8 mouse cellular contexts compared by ENCODE assay signal in genomic region chr7:139298446-139298845, GRCm38 (mm10). TPM values are rescaled to one million over a fixed set of nuclear protein-coding genes. Genes with fewer than 3 reads are reported as not detected.
DNase-seq lines count a peak whose midpoint lies in the region; ATAC-seq and TF ChIP-seq lines count a peak whose summit lies in the region.

No protein-coding gene starts in this region.

- H3K4me2 ChIP-seq in midbrain, postnatal 0 days (ENCODE audit: low read depth, low read length, poor library complexity, severe bottlenecking), result no peak overlapping the region
- H3K4me2 ChIP-seq in midbrain, embryonic 16.5 days (ENCODE audit: low read length), result no peak overlapping the region
- no peak overlapping the region for H3K4me2 ChIP-seq in stomach, postnatal 0 days (replicated peaks; ENCODE audit: low read depth)

- H3K9me3 ChIP-seq in midbrain, postnatal 0 days (ENCODE audit: low read length), result no peaks in the 10 kb centered on the region
- no peaks in the 10 kb centered on the region for H3K9me3 ChIP-seq in midbrain, embryonic 16.5 days (replicated peaks; ENCODE audit: control insufficient read depth, low read length, poor library complexity, severe bottlenecking)
- no peaks in the 10 kb centered on the region for H3K9me3 ChIP-seq in stomach, postnatal 0 days (ENCODE audit: control insufficient read depth, low read length)

- DNase-seq in adrenal gland, postnatal 14 days, result peak; percentile 71
- no peak for DNase-seq in adrenal gland, adult 8-10 months
- DNase-seq in midbrain, postnatal 0 days (ENCODE audit: low spot score), result peak; percentile 60
- DNase-seq in liver, adult 2 months (ENCODE audit: extremely low read depth, low read depth, low spot score), result no peak
- peak; percentile 57 for DNase-seq in stomach, postnatal 0 days (ENCODE audit: low spot score)
- no peak for DNase-seq in right cerebral cortex, adult 2 months (ENCODE audit: low spot score in 2 of 2)

- H3K4me1 ChIP-seq in midbrain, postnatal 0 days (ENCODE audit: insufficient read depth, low read length), result no peaks in the 10 kb centered on the region
- H3K4me1 ChIP-seq in midbrain, embryonic 16.5 days (ENCODE audit: control insufficient read depth, insufficient read depth, low read length), result no peaks in the 10 kb centered on the region
- no peaks in the 10 kb centered on the region for H3K4me1 ChIP-seq in liver, adult 2 months (ENCODE audit: control insufficient read depth, insufficient read depth, low read length)
- H3K4me1 ChIP-seq in stomach, postnatal 0 days (replicated peaks; ENCODE audit: control insufficient read depth, insufficient read depth), result no peaks in the 10 kb centered on the region

- no peaks in the 10 kb centered on the region for H3K79me2 ChIP-seq in liver, adult 2 months (ENCODE audit: control insufficient read depth, insufficient read depth, low read length)

- 41% methylated on average over 4 of the region's 4 CpGs for WGBS in midbrain, postnatal 0 days
- WGBS in midbrain, embryonic 16.5 days, result 45% methylated on average over 4 of the region's 4 CpGs
- WGBS in liver, adult 2 months, result 64% methylated on average over 4 of the region's 4 CpGs
- 54% methylated on average over 4 of the region's 4 CpGs for WGBS in stomach, postnatal 0 days

- H3K36me3 ChIP-seq in midbrain, postnatal 0 days (ENCODE audit: insufficient read depth, low read length), result no peaks in the 10 kb centered on the region
- no peaks in the 10 kb centered on the region for H3K36me3 ChIP-seq in midbrain, embryonic 16.5 days (ENCODE audit: control insufficient read depth, insufficient read depth, low read length)
- no peaks in the 10 kb centered on the region for H3K36me3 ChIP-seq in liver, adult 2 months (ENCODE audit: control insufficient read depth, insufficient read depth, low read length)
- H3K36me3 ChIP-seq in stomach, postnatal 0 days (ENCODE audit: control insufficient read depth, insufficient read depth, low read length), result no peaks in the 10 kb centered on the region

- no peak for TF ChIP-seq POLR2A in liver, adult 2 months (IDR thresholded peaks at IDR 0.05; ENCODE audit: extremely low read depth, insufficient read depth, low read length)

- H3K27me3 ChIP-seq in midbrain, postnatal 0 days (ENCODE audit: insufficient read depth, low read length), result no peaks in the 10 kb centered on the region
- no peaks in the 10 kb centered on the region for H3K27me3 ChIP-seq in midbrain, embryonic 16.5 days (ENCODE audit: control insufficient read depth, insufficient read depth, low read depth, low read length)
- no peaks in the 10 kb centered on the region for H3K27me3 ChIP-seq in liver, adult 2 months (ENCODE audit: control insufficient read depth, insufficient read depth, low read length)
- no peaks in the 10 kb centered on the region for H3K27me3 ChIP-seq in stomach, postnatal 0 days (ENCODE audit: control insufficient read depth, insufficient read depth, low read length)

- no peak overlapping the region for H3K27ac ChIP-seq in midbrain, postnatal 0 days (ENCODE audit: low read depth, low read length)
- no peak overlapping the region for H3K27ac ChIP-seq in midbrain, embryonic 16.5 days (ENCODE audit: low read length)
- H3K27ac ChIP-seq in liver, adult 2 months (replicated peaks; ENCODE audit: insufficient read depth, low read depth, low read length), result no peak overlapping the region
- H3K27ac ChIP-seq in stomach, postnatal 0 days (replicated peaks), result no peak overlapping the region

- ATAC-seq in midbrain, postnatal 0 days (ENCODE audit: low FRiP score), result no peak
- no peak for ATAC-seq in midbrain, embryonic 16.5 days
- peak; percentile 49; the same call in 1 of the 2 replicates for ATAC-seq in stomach, postnatal 0 days (ENCODE audit: low FRiP score, low TSS enrichment)
- ATAC-seq in activated CD4-positive, CD25-positive, alpha-beta regulatory T cell, adult 4 months, result no peak

- no peak for TF ChIP-seq EP300 in stomach, postnatal 0 days (optimal IDR thresholded peaks at IDR 0.05)

- no peak overlapping the region for H3K9ac ChIP-seq in midbrain, postnatal 0 days (replicated peaks; ENCODE audit: low read length, poor library complexity, severe bottlenecking)
- no peak overlapping the region for H3K9ac ChIP-seq in midbrain, embryonic 16.5 days (ENCODE audit: low read depth, low read length)
- H3K9ac ChIP-seq in liver, adult 2 months (ENCODE audit: low read depth, low read length), result no peak overlapping the region
- no peak overlapping the region for H3K9ac ChIP-seq in stomach, postnatal 0 days (ENCODE audit: low read length)

- H3K4me3 ChIP-seq in midbrain, postnatal 0 days (ENCODE audit: low read depth, low read length), result no peak overlapping the region
- no peak overlapping the region for H3K4me3 ChIP-seq in midbrain, embryonic 16.5 days (ENCODE audit: low read depth, low read length)
- H3K4me3 ChIP-seq in liver, adult 2 months (ENCODE audit: insufficient read depth, low read depth, low read length), result no peak overlapping the region
- no peak overlapping the region for H3K4me3 ChIP-seq in stomach, postnatal 0 days (ENCODE audit: low read depth, low read length)

- TF ChIP-seq CTCF in midbrain, postnatal 0 days (IDR thresholded peaks at IDR 0.05), result peak; percentile 47
- TF ChIP-seq CTCF in liver, adult 2 months (IDR thresholded peaks at IDR 0.05; ENCODE audit: low read depth, low read length), result peak; percentile 44
- TF ChIP-seq CTCF in stomach, postnatal 0 days (IDR thresholded peaks at IDR 0.05; ENCODE audit: low read depth), result peak; percentile 76

RNA-seq across cellular contexts. Expression of gene Pwwp2b, which starts 50.2 kb away (rescaled TPM):
- total RNA-seq in adrenal gland, postnatal 14 days (2021), result 10.9 and 11.2 TPM in 2 replicates
- total RNA-seq in adrenal gland, adult 8-10 months (2022), result 10 to 100 TPM; 13.5 to 20.4 (median 17.0) TPM
- total RNA-seq in midbrain, postnatal 0 days (2014; rRNA removed), result 3.4 and 3.5 TPM in 2 replicates
- polyA plus RNA-seq in midbrain, postnatal 0 days (2015; fragmentation: Nextera tagmentation; extraction: Ambion mirVana), result 4.5 and 4.7 TPM in 2 replicates
- polyA plus RNA-seq in midbrain, embryonic 16.5 days (2015; fragmentation: Nextera tagmentation; extraction: Ambion mirVana), result 4.4 and 5.1 TPM in 2 replicates
- 0.65 and 0.74 TPM in 2 replicates for total RNA-seq in liver, adult 2 months (2014; rRNA removed)
- 2.1 TPM in 2 replicates for polyA plus RNA-seq in liver, adult 2 months (2012; rRNA removed)
- polyA plus RNA-seq in stomach, postnatal 0 days (2015; fragmentation: Nextera tagmentation; extraction: Ambion mirVana), result 16.0 and 17.2 TPM in 2 replicates
- 1 to 10 TPM; 2.3 to 2.9 TPM for polyA plus RNA-seq in activated CD4-positive, CD25-positive, alpha-beta regulatory T cell, adult 4 months (2017; shearing (Covaris generic))

Comparison
In these comparisons a context has a peak if more than half of its experiments do, and no peak if none do; other contexts are left out.
1. DNase-seq: peak in adrenal gland, postnatal 14 days (single experiment), midbrain, postnatal 0 days (single experiment) and stomach, postnatal 0 days (single experiment); none in adrenal gland, adult 8-10 months (single experiment), liver, adult 2 months (single experiment) and right cerebral cortex, adult 2 months (0 of 2).
2. Peak in every context shown above with its lines, with median percentiles within 50 percentile points of each other: CTCF ChIP-seq.